Mouse (Mus musculus): ENCODE results near the gene Wdsub1. TPM values are rescaled to one million over a fixed set of nuclear protein-coding genes. Genes with fewer than 3 reads are reported as not detected.
"Not testable (repeated sequence)": the region's sequence is repeated elsewhere in the genome, so short reads cannot be mapped to it uniquely, and the experiment has no call there.

Wdsub1 gene
- polyA plus RNA-seq, 1 experiment from 2014 or later: 49.6 TPM

- no peak overlapping the region for H3K4me2 ChIP-seq (replicated peaks)
- H3K27me3 ChIP-seq: no peaks in the 10 kb centered on the region
- 75% methylated on average over 19 of the region's 19 CpGs for WGBS
- H3K9ac ChIP-seq: no peak overlapping the region
- H3K4me3 ChIP-seq (replicated peaks): no peak overlapping the region
- H3K4me1 ChIP-seq: peaks cover 13% of the 10 kb centered on the region
- 0 out of 2 replicates have a peak, but pooled peaks cover 4% of the 10 kb centered on the region for H3K9me3 ChIP-seq (replicated peaks)
- no peak for ATAC-seq (ENCODE audit: insufficient number of reproducible peaks, low FRiP score, low TSS enrichment, low read depth)
- H3K36me3 ChIP-seq: 0 out of 2 replicates have a peak, but pooled peaks cover 4% of the 10 kb centered on the region
- no peak overlapping the region for H3K27ac ChIP-seq (replicated peaks)
These were observed 4.2 kb downstream of the Wdsub1 start for GRCm38 (mm10) chr2:59878221-59878620.

GRCm38 (mm10) chr2:59877335-59877734 is 5.1 kb downstream of the Wdsub1 start:
- 0 out of 2 replicates have a peak, but pooled peaks cover 4% of the 10 kb centered on the region for H3K9me3 ChIP-seq (replicated peaks)
- no peak overlapping the region for H3K4me3 ChIP-seq (replicated peaks)
- peak; percentile 3; the same call in 1 of the 2 replicates for ATAC-seq (ENCODE audit: insufficient number of reproducible peaks, low FRiP score, low TSS enrichment, low read depth)
- H3K27ac ChIP-seq (replicated peaks): no peak overlapping the region
- no peaks in the 10 kb centered on the region for H3K27me3 ChIP-seq
- WGBS: 76% methylated on average over 4 of the region's 4 CpGs
- H3K36me3 ChIP-seq: peaks cover 7% of the 10 kb centered on the region
- peaks cover 10% of the 10 kb centered on the region; the same call in 1 of the 2 replicates for H3K4me1 ChIP-seq
- no peak overlapping the region for H3K4me2 ChIP-seq (replicated peaks)
- no peak overlapping the region for H3K9ac ChIP-seq

GRCm38 (mm10) chr2:59876482-59876881 is 5.9 kb downstream of the Wdsub1 start:
- Histone ChIP-seq H3K4me1 (peaks cover 6% of the 10 kb centered on the region; the same call in 1 of the 2 replicates), H3K36me3 (peaks cover 16% of the 10 kb centered on the region), H3K9me3 (replicated peaks) (0 out of 2 replicates have a peak, but pooled peaks cover 4% of the 10 kb centered on the region), H3K4me2 (replicated peaks) (no peak overlapping the region), H3K27ac (replicated peaks) (no peak overlapping the region), H3K27me3 (no peaks in the 10 kb centered on the region), H3K4me3 (replicated peaks) (no peak overlapping the region), H3K9ac (no peak overlapping the region)
- 87% methylated on average over 15 of the region's 15 CpGs for WGBS
- ATAC-seq (ENCODE audit: insufficient number of reproducible peaks, low FRiP score, low TSS enrichment, low read depth): no peak

GRCm38 (mm10) chr2:59870526-59870925 is 11.9 kb downstream of the Wdsub1 start:
- H3K4me1 ChIP-seq: no peaks in the 10 kb centered on the region
- WGBS: 89% methylated on average over 6 of the region's 6 CpGs
- no peaks in the 10 kb centered on the region for H3K27me3 ChIP-seq
- H3K9ac ChIP-seq: no peak overlapping the region
- ATAC-seq (ENCODE audit: insufficient number of reproducible peaks, low FRiP score, low TSS enrichment, low read depth): no peak
- no peak overlapping the region for H3K4me2 ChIP-seq (replicated peaks)
- H3K27ac ChIP-seq (replicated peaks): no peak overlapping the region
- no peak overlapping the region for H3K4me3 ChIP-seq (replicated peaks)
- no peaks in the 10 kb centered on the region for H3K9me3 ChIP-seq (replicated peaks)
- H3K36me3 ChIP-seq: peaks cover 20% of the 10 kb centered on the region

GRCm38 (mm10) chr2:59862618-59863017 is 19.8 kb downstream of the Wdsub1 start:
- Histone ChIP-seq H3K4me1 (no peaks in the 10 kb centered on the region), H3K9ac (no peak overlapping the region), H3K4me3 (replicated peaks) (no peak overlapping the region), H3K4me2 (replicated peaks) (no peak overlapping the region), H3K27ac (replicated peaks) (no peak overlapping the region), H3K36me3 (peaks cover 34% of the 10 kb centered on the region), H3K9me3 (replicated peaks) (no peaks in the 10 kb centered on the region), H3K27me3 (no peaks in the 10 kb centered on the region)
- no peak for ATAC-seq (ENCODE audit: insufficient number of reproducible peaks, low FRiP score, low TSS enrichment, low read depth)
- WGBS: 79% methylated on average over 6 of the region's 6 CpGs

- ATAC-seq (ENCODE audit: insufficient number of reproducible peaks, low FRiP score, low TSS enrichment, low read depth): no peak
- Histone ChIP-seq H3K4me1 (no peaks in the 10 kb centered on the region), H3K4me3 (replicated peaks) (no peak overlapping the region), H3K27me3 (no peaks in the 10 kb centered on the region), H3K36me3 (peaks cover 39% of the 10 kb centered on the region), H3K9ac (no peak overlapping the region), H3K27ac (replicated peaks) (no peak overlapping the region), H3K4me2 (replicated peaks) (no peak overlapping the region), H3K9me3 (replicated peaks) (no peaks in the 10 kb centered on the region)
- 82% methylated on average over 9 of the region's 9 CpGs for WGBS
These were observed 28.0 kb downstream of the Wdsub1 start for GRCm38 (mm10) chr2:59854363-59854762.

GRCm38 (mm10) chr2:59853543-59853942 is 28.8 kb downstream of the Wdsub1 start:
- Histone ChIP-seq H3K9ac (no peak overlapping the region), H3K9me3 (replicated peaks) (no peaks in the 10 kb centered on the region), H3K36me3 (peaks cover 39% of the 10 kb centered on the region), H3K27ac (replicated peaks) (no peak overlapping the region), H3K4me3 (replicated peaks) (no peak overlapping the region), H3K27me3 (no peaks in the 10 kb centered on the region), H3K4me2 (replicated peaks) (no peak overlapping the region), H3K4me1 (no peaks in the 10 kb centered on the region)
- 90% methylated on average over 10 of the region's 10 CpGs for WGBS
- no peak for ATAC-seq (ENCODE audit: insufficient number of reproducible peaks, low FRiP score, low TSS enrichment, low read depth)

- H3K36me3 ChIP-seq: peaks cover 35% of the 10 kb centered on the region
- H3K9me3 ChIP-seq (replicated peaks): no peaks in the 10 kb centered on the region
- no peak for ATAC-seq (ENCODE audit: insufficient number of reproducible peaks, low FRiP score, low TSS enrichment, low read depth)
- no peak overlapping the region for H3K4me2 ChIP-seq (replicated peaks)
- H3K4me3 ChIP-seq (replicated peaks): no peak overlapping the region
- no peaks in the 10 kb centered on the region for H3K27me3 ChIP-seq
- 77% methylated on average over 11 of the region's 11 CpGs for WGBS
- H3K9ac ChIP-seq: no peak overlapping the region
- no peaks in the 10 kb centered on the region for H3K4me1 ChIP-seq
- no peak overlapping the region for H3K27ac ChIP-seq (replicated peaks)
These were observed 29.5 kb downstream of the Wdsub1 start for GRCm38 (mm10) chr2:59852916-59853315.

- not testable (repeated sequence) for H3K4me1 ChIP-seq; H3K4me2 ChIP-seq (replicated peaks); H3K9me3 ChIP-seq (replicated peaks); H3K9ac ChIP-seq; H3K27ac ChIP-seq (replicated peaks); H3K4me3 ChIP-seq (replicated peaks); ATAC-seq (ENCODE audit: insufficient number of reproducible peaks, low FRiP score, low TSS enrichment, low read depth); H3K27me3 ChIP-seq
- H3K36me3 ChIP-seq: peaks cover 26% of the 10 kb centered on the region
- WGBS: 82% methylated on average over 4 of the region's 5 CpGs
These were observed 30.5 kb downstream of the Wdsub1 start for GRCm38 (mm10) chr2:59851885-59852284.

GRCm38 (mm10) chr2:59843848-59844247 is 38.5 kb downstream of the Wdsub1 start:
- Histone ChIP-seq H3K9ac (no peak overlapping the region), H3K4me2 (replicated peaks) (no peak overlapping the region), H3K27ac (replicated peaks) (no peak overlapping the region), H3K36me3 (peaks cover 32% of the 10 kb centered on the region), H3K4me3 (replicated peaks) (no peak overlapping the region), H3K27me3 (no peaks in the 10 kb centered on the region), H3K4me1 (peaks cover 24% of the 10 kb centered on the region), H3K9me3 (replicated peaks) (no peaks in the 10 kb centered on the region)
- ATAC-seq (ENCODE audit: insufficient number of reproducible peaks, low FRiP score, low TSS enrichment, low read depth): no peak
- 88% methylated on average over 6 of the region's 6 CpGs for WGBS

- H3K36me3 ChIP-seq: peaks cover 38% of the 10 kb centered on the region
These were observed 39.2 kb downstream of the Wdsub1 start for GRCm38 (mm10) chr2:59843156-59843555.

GRCm38 (mm10) chr2:59842556-59843008 is 39.8 kb downstream of the Wdsub1 start:
- no peak overlapping the region for H3K4me2 ChIP-seq (replicated peaks)
- 78% methylated on average over 6 of the region's 6 CpGs for WGBS
- H3K4me3 ChIP-seq (replicated peaks): no peak overlapping the region
- peaks cover 42% of the 10 kb centered on the region for H3K36me3 ChIP-seq
- H3K27me3 ChIP-seq: no peaks in the 10 kb centered on the region
- no peaks in the 10 kb centered on the region for H3K9me3 ChIP-seq (replicated peaks)
- peaks cover 26% of the 10 kb centered on the region for H3K4me1 ChIP-seq
- no peak for ATAC-seq (ENCODE audit: insufficient number of reproducible peaks, low FRiP score, low TSS enrichment, low read depth)
- no peak overlapping the region for H3K9ac ChIP-seq
- H3K27ac ChIP-seq (replicated peaks): peak overlapping the region; percentile 78; the same call in 1 of the 2 replicates

More at GRCm38 (mm10) chr2:59843156-59843555, 39.2 kb downstream of the Wdsub1 start:
- Histone ChIP-seq H3K9me3 (replicated peaks) (no peaks in the 10 kb centered on the region), H3K4me2 (replicated peaks) (no peak overlapping the region), H3K4me3 (replicated peaks) (no peak overlapping the region), H3K27me3 (no peaks in the 10 kb centered on the region), H3K27ac (replicated peaks) (no peak overlapping the region), H3K4me1 (peaks cover 26% of the 10 kb centered on the region), H3K9ac (no peak overlapping the region)
- ATAC-seq (ENCODE audit: insufficient number of reproducible peaks, low FRiP score, low TSS enrichment, low read depth): no peak
- 85% methylated on average over 21 of the region's 21 CpGs for WGBS

All from embryonic facial prominence, embryonic 15.5 days (tissue).